Mouse (Mus musculus) kidney, embryonic 14.5 days (tissue): ENCODE data around the gene Dynlt1f. TPM values are rescaled to one million over a fixed set of nuclear protein-coding genes. Genes with fewer than 3 reads are reported as not detected.
"Not testable (repeated sequence)": the region's sequence is repeated elsewhere in the genome, so short reads cannot be mapped to it uniquely, and the experiment has no call there.

ENCODE experiments used
- ATAC-seq: fragments of 200-750 bp; cut with Nextera tagmentation; 2 replicates; pipeline ENCODE4 v1.8.0; 2017; ENCODE audit warnings: moderate number of reproducible peaks, mild to moderate bottlenecking, moderate TSS enrichment, moderate library complexity; ENCODE audit not compliant: low FRiP score, low TSS enrichment
- H3K27ac ChIP-seq: fragments of 300-500 bp; sonication (generic); 2 replicates; pipeline ENCODE4 v1.5.1; 2014; ENCODE audit warnings: low read depth, mild to moderate bottlenecking, low read length, moderate library complexity, mixed read lengths
- H3K27me3 ChIP-seq: fragments of 300-500 bp; sonication (generic); 2 replicates; pipeline ENCODE4 v1.6.1; 2014; ENCODE audit warnings: mild to moderate bottlenecking, low read length; ENCODE audit not compliant: control insufficient read depth, insufficient read depth
- H3K36me3 ChIP-seq: fragments of 300-500 bp; sonication (generic); 2 replicates; pipeline ENCODE4 v1.6.1; 2014; ENCODE audit warnings: low read length, mixed read lengths; ENCODE audit not compliant: control insufficient read depth, insufficient read depth
- H3K4me1 ChIP-seq: fragments of 300-500 bp; sonication (generic); 2 replicates; pipeline ENCODE4 v1.6.1; 2014; ENCODE audit warnings: low read length, mixed read lengths; ENCODE audit not compliant: control insufficient read depth, insufficient read depth
- H3K4me2 ChIP-seq: fragments of 300-500 bp; sonication (generic); replicated peaks from 2 replicates; pipeline ENCODE4 v1.6.1; 2014; ENCODE audit warnings: low read depth, mild to moderate bottlenecking, low read length
- H3K4me3 ChIP-seq: fragments of 300-500 bp; sonication (generic); 2 replicates; pipeline ENCODE4 v1.5.1; 2014; ENCODE audit warnings: mild to moderate bottlenecking, low read length
- H3K9ac ChIP-seq: fragments of 300-500 bp; sonication (generic); 2 replicates; pipeline ENCODE4 v1.6.1; 2014; ENCODE audit warnings: low read depth, mild to moderate bottlenecking, low read length, moderate library complexity
- H3K9me3 ChIP-seq: fragments of 300-500 bp; sonication (generic); 2 replicates; pipeline ENCODE4 v1.6.1; 2016; ENCODE audit warnings: low read length; ENCODE audit not compliant: control insufficient read depth
- WGBS: fragments of 180-500 bp; shearing (Covaris S2); extraction: QIAGEN DNeasy Blood & Tissue Kit; methylation state at CpG from one replicate; pipeline ENCODE4 v1.1.7; 2014; 5-methylcytosine and 5-hydroxymethylcytosine counted together
- polyA plus RNA-seq: library from polyadenylated mRNA; unstranded; fragments of >200 nt; fragmentation: Nextera tagmentation; extraction: Ambion mirVana; gene quantifications from 2 replicates; pipeline ENCODE4 v1.2.1, GENCODE M21; 2014

Dynlt1f gene
- polyA plus RNA-seq, 1 experiment from 2014 or later: 324 TPM

DNA sequence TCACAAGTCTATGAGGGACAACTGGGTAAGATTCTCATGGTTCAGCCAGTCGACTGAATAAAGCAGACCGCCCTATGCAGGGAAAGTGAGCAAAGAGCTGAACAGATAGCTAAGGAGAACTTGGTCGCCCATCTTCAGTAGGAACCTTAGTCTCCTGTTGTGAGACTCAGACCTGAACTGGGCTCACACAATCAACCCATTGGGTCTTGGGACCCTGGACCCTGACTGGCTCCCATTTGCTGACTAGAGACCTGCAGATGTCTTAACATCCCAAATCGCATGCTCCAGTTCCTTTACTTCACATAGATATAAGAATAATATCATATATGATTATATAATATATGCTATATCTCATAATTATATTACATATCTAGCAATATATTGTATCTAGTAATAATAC lies 18.3 kb downstream of the Dynlt1f start:
- WGBS: 92% methylated on average over 4 of the region's 4 CpGs
- not testable (repeated sequence) for H3K9me3 ChIP-seq, H3K4me2 ChIP-seq, ATAC-seq, H3K4me3 ChIP-seq, H3K4me1 ChIP-seq, H3K27ac ChIP-seq, H3K36me3 ChIP-seq, H3K9ac ChIP-seq, H3K27me3 ChIP-seq

DNA sequence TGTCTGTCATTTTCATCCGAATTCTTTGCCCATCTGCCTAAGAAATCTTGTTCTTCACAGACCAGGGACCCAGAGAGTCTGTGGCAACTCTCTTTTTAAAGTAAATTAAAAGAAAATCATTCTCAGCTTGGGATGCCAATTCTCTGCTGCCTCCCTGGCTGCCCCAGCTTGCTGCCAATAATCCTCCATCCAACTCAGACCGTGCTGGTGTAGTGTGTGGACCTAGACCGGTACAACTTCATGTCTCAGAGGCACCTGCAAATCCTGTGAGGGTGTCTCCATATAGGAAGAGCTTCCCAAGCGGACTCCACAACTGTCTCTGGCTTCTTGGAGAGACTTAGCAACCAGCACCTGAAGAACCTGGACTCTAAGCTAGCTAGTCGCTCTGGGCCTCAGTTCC lies 18.8 kb downstream of the Dynlt1f start:
- Histone ChIP-seq H3K4me2 (no peak overlapping the region), H3K36me3 (no peaks in the 10 kb centered on the region), H3K9ac (no peak overlapping the region), H3K4me1 (no peaks in the 10 kb centered on the region), H3K9me3 (no peaks in the 10 kb centered on the region), H3K4me3 (no peak overlapping the region), H3K27ac (no peak overlapping the region), H3K27me3 (no peaks in the 10 kb centered on the region)
- no peak for ATAC-seq
- WGBS: 91% methylated on average over 5 of the region's 5 CpGs

- not testable (repeated sequence) for H3K9ac ChIP-seq, H3K27ac ChIP-seq, ATAC-seq, H3K4me1 ChIP-seq, H3K4me2 ChIP-seq, H3K4me3 ChIP-seq, H3K27me3 ChIP-seq, H3K36me3 ChIP-seq, H3K9me3 ChIP-seq
- whole genome bisulfite sequencing: 100% methylated on average over 1 of the region's 4 CpGs
Measured at GRCm38 (mm10) chr17:6635781-6636180, 19.9 kb downstream of the Dynlt1f start.

DNA sequence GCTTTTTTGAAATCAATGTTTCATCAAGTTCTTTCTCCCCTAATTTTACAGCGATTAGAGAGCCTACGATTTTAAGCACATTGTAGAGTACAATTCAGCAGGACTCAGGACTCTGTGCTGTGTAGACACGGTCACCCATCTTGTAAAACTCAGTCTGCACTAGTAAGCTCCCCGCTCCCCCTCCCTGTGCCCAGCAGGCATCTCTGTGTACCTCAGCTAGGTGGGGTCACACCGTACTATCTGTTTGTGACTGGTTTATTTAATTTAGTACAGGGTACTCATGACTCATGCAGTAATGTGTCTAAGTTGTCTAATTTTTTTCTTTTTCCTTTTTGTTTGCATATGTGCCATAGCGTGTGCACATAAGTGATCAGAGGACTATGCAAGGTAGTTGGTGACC lies 22.9 kb downstream of the Dynlt1f start:
- H3K4me2 ChIP-seq, H3K4me3 ChIP-seq, H3K4me1 ChIP-seq, H3K9ac ChIP-seq, ATAC-seq, H3K9me3 ChIP-seq, H3K36me3 ChIP-seq, H3K27ac ChIP-seq, H3K27me3 ChIP-seq: not testable (repeated sequence)
- 94% methylated on average over 6 of the region's 6 CpGs for WGBS

DNA sequence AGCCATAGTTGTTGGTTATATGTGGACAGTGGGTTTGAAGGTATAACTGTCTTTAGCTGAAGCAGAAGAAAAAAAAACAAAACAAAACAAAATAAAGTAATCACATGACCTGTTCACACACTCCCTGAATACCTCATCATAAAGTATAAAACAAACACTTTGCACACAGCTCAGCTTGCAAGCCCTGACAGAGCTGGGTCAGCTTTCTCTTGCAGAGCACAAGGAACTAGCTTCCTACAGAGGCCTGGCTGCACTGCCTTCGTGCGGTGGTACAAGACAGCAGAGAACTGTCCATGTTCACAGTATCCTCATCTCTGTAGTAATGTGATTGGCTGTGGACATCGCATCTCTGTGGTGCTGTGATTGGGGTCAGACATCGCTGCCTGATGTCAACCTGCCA lies 25.3 kb downstream of the Dynlt1f start:
- not testable (repeated sequence) for H3K4me1 ChIP-seq, H3K4me3 ChIP-seq, ATAC-seq, H3K36me3 ChIP-seq, H3K9ac ChIP-seq, H3K4me2 ChIP-seq, H3K9me3 ChIP-seq, H3K27me3 ChIP-seq, H3K27ac ChIP-seq
- WGBS: 90% methylated on average over 4 of the region's 4 CpGs

GRCm38 (mm10) chr17:6624926-6625558 lies 30.7 kb downstream of the Dynlt1f start:
- not testable (repeated sequence) for H3K4me2 ChIP-seq, H3K9ac ChIP-seq, H3K27me3 ChIP-seq, H3K9me3 ChIP-seq, H3K4me3 ChIP-seq, ATAC-seq, H3K27ac ChIP-seq, H3K36me3 ChIP-seq, H3K4me1 ChIP-seq
- WGBS: 72% methylated on average over 1 of the region's 6 CpGs

DNA sequence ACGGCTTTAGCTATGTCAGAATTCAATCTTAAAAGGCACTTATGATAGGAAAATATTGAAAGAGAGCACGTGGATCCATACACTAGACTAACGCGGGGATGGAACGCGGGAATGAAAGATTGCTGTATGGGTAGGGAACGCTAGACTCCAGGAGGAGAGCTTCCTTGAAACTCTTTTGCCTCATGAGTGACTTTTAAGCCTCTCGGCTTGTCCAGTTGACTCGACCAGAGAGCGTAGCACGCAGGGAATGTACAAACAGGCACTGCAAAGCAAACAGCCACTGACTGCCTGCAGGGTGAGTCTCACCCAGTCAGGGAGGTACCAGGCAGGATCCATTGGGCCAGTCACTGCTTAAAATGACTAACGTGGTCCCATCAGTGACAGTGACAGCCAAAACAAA lies 33.7 kb downstream of the Dynlt1f start:
- 88% methylated on average over 11 of the region's 12 CpGs for WGBS
- H3K36me3 ChIP-seq, ATAC-seq, H3K27ac ChIP-seq, H3K4me3 ChIP-seq, H3K27me3 ChIP-seq, H3K4me2 ChIP-seq, H3K9me3 ChIP-seq, H3K9ac ChIP-seq, H3K4me1 ChIP-seq: not testable (repeated sequence)

DNA sequence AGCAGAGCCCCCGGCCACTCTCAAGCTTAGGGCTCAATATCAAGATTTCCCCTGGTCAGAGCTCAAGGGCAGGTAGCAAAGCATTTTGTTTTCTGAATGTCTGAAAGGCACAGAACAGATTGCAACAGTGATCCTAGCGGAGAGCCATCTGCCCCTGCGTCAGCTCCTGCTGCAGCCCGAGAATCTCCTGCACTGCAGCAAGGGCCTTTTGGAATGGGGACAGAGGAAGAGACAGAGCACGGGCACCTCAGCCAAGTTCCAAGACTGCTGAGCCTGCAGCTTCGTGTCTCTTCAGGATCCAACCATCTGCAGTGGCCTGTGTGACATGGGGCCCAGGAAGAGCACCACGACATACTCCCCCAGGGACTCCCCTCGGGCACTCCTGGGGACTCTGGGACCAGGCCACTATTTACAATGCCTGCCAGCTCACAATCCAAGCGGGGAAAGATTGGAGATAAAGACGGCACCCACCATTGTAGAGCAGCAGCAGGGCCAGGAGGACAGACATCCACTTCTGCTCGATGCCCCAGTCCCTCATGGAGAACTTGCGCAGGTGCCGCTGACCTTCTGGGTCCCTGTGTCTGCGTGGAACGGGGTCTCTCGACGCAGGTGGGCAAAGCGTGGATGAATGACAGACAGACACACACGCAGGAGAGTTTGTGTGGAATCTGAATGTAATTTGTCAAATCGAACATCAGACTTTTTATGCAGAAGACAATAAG lies 34.8 kb downstream of the Dynlt1f start:
- H3K27me3 ChIP-seq, H3K9me3 ChIP-seq, H3K9ac ChIP-seq, H3K4me3 ChIP-seq, H3K4me1 ChIP-seq, H3K27ac ChIP-seq, H3K4me2 ChIP-seq, ATAC-seq, H3K36me3 ChIP-seq: not testable (repeated sequence)
- whole genome bisulfite sequencing: 70% methylated on average over 17 of the region's 20 CpGs

DNA sequence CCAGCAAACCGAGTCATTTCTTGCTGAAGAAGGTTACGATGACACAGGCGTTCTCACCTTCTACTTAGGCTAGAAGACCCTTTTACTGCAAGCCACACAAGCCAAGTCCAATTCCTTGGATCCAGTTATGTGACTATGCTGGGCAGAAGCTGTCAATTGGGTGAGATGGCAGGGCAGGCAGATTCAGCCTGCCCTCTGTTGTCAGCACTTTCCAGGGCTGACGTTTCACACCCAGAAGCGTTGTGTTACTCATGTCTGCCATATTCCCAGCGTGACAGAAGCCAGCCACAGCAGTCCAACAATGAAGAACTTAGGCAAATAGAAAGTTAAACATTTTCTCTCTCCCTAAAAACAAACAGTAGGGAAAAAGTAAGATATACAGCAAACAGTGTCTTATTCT lies 35.7 kb downstream of the Dynlt1f start:
- not testable (repeated sequence) for H3K4me2 ChIP-seq, H3K27ac ChIP-seq, H3K4me1 ChIP-seq, H3K36me3 ChIP-seq, H3K27me3 ChIP-seq, H3K4me3 ChIP-seq, H3K9me3 ChIP-seq, H3K9ac ChIP-seq, ATAC-seq
- WGBS: 73% methylated on average over 5 of the region's 6 CpGs
